Mouse (Mus musculus) megakaryocyte progenitor cell, adult 5-6 weeks (primary cell): ENCODE results near the gene Slc2a1. TPM values are rescaled to one million over a fixed set of nuclear protein-coding genes. Genes with fewer than 3 reads are reported as not detected.

Experiments
- ATAC-seq: replicated peaks from 2 replicates; pipeline ENCODE4 v1.8.0; 2016; ENCODE audit warnings: mild to moderate bottlenecking, moderate TSS enrichment, inconsistent platforms; ENCODE audit not compliant: poor library complexity
- total RNA-seq, 2 experiments: library from RNA; stranded (forward) in 1 of 2; stranded (reverse) in 1 of 2; fragments of 157-497, 149-512 nt in 1 of 2; fragments of 200-1000 nt in 1 of 2; gene quantifications; 2 replicates each; pipeline versions ENCODE4 v1.2.3 to v1.2.4; 2015 to 2017

The Slc2a1 gene
- total RNA-seq (2015), result 7.7 and 11.5 TPM in 2 replicates
- 7.4 and 8.6 TPM in 2 replicates for total RNA-seq (2017)

DNA sequence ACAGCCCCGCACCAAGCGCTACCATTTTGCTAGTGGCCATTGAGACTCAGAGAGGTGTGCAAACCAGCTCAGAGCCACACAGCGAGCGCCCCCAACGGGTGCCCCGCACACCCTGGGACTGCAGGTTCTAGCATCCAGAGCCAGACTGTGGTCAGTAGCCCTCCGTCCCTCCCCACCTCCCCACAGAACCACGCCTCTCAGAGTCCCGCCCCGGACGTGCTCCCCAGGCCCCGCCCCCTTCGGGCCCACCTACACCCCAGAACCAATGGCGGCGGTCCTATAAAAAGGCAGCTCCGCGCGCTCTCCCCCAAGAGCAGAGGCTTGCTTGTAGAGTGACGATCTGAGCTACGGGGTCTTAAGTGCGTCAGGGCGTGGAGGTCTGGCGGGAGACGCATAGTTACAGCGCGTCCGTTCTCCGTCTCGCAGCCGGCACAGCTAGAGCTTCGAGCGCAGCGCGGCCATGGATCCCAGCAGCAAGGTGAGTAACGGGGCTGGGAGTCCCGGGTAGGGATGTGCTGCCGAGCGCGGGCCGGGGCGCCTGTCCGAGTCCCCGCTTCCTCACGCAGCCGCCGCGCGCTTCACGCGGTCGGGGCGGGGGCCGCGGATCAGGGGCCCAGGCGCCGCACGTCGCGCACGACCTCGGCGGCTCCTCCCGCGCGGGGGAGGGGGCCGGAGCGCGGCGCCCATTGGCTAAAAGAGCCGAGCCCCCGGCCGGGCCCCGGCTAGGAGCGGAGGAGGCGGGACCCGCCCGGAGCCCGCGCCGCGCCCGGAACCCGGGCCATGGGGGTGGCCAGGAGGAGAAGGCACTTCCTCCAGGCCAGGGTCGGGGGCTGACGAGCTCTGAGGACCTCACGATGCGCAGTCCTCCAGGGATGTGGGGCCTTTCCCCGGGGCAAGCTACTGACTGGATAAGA is at the start of gene Slc2a1:
TSS of gene Slc2a1 (plus strand) at position 217 of the 914 bp plus-strand sequence.
- ATAC-seq, result peak; percentile 84

DNA sequence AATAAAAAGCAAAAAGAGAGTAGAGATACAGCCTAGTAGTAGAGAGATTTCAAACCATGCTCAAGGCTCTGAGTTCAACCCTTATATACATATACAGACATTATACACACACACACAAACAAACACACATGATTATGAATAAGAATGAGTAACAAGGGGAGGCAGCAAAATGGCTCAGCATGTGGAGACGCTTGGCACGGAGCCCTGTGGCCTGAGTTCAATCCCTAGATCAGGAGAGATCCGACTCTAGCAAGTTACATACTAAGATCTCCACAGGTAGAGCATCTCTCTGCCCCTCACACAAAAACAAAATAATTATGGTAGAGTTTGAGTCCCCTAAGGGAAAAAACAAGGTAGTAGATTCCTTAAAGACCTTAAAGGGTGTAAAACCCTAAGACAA is 41.7 kb upstream of the Slc2a1 start:
- ATAC-seq, result no peak

DNA sequence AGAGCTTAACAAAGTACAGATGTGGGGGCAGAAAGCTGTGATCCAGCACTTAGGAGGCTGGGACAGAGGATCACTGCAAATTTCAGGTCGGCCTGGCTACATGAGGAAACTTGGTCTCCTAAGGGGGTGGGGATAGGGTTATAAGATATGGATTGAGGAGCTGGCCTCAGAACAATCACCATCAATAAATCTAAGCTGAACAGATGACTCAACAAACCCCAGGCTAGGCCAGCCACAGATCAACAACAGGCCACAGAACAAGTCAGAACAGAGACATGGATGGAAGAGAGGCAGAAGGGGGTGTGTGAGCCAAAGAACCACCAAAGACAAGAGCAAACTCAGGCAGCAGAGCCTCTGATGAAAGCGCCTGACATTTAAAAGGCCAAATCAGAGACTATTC is 41.3 kb upstream of the Slc2a1 start:
- ATAC-seq, result no peak

GRCm38 (mm10) chr4:119068918-119069317 is 39.6 kb upstream of the Slc2a1 start:
- peak; percentile 97 for ATAC-seq

- no peak for ATAC-seq
Measured at GRCm38 (mm10) chr4:119070181-119070580, 38.3 kb upstream of the Slc2a1 start.

GRCm38 (mm10) chr4:119070959-119071647 is 37.4 kb upstream of the Slc2a1 start:
- ATAC-seq, result no peak

DNA sequence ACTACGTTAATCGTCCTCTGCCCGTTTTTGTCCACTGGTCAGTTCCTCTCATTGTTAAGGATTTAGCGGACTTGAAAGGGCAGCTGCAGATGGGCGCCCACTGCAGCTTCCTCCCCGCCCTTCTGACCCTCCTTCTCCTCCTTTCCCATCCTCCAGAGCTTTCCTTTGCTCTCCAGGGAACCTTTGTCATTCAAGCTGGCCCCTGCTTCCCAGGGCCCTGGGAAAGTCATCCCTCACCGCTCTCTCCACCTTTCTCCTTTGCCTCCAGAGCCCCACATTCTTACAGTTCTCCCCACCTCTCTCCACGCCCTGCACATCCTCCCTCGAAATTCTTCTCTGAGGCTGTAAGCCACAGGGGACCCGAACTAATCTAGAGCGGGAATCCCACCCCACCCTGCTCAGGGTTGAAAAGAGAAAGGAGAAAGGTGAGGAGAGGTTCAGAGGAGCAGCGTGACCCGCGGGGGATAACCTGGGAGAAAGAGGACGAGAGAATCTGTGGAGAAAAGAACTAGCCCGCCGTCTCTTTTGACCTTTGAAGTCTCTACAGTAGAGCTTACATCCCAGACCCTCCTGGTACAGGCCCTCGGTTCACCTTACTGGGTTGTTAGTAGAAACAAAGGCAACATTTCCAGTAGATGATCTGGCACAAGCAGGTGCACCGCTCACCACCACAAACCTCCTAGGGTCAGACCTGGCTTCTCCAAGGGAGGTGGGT is 36.7 kb upstream of the Slc2a1 start:
- no peak for ATAC-seq

GRCm38 (mm10) chr4:119072363-119072940 is 36.1 kb upstream of the Slc2a1 start:
- ATAC-seq, result no peak

DNA sequence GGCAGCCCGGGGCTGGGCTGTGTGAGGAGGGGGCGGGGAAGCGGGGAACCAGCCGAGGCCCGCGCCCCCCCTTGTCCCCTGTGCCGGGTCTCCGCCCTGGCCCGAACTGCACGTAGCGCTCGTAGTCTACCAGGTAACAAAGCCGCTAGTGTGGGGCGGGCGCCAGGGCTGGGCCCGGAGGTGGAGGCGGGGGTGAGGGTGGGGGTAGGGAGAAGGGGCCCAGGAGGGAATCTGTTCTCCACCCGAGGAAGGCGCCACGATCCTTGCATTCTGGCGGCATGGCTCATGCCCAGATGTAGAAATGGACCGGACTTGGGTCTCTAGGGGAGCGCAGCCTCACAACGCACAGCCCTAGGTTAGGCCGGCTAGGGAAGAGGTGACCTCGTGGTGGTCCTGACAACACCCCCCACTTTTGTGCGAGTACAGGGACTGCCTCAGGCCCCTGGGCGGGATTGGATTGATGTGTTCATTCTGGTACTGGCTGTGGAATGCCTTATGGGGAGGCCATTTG is 35.5 kb upstream of the Slc2a1 start:
- no peak for ATAC-seq

DNA sequence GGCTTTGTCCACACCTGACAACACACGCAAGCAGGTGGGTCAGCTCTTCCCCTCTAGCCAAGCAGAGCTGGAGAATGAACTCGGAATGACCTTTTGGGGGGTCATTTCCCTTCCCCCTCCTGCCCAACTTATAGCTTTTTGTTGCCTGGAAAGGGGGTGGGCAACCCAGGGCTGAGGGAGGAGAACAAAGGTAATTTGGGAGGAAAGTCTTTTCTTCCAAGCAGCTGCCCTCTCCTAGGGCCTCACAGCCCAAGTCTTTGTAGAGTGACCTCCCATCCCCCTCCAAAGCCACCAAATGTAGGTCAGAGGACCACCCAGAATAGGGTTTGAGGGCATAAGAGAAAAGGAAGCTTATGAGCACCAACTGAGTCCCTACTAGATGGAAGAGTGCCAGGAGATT is 34.9 kb upstream of the Slc2a1 start:
- ATAC-seq, result no peak

GRCm38 (mm10) chr4:119074596-119074995 is 33.9 kb upstream of the Slc2a1 start:
- ATAC-seq, result no peak

DNA sequence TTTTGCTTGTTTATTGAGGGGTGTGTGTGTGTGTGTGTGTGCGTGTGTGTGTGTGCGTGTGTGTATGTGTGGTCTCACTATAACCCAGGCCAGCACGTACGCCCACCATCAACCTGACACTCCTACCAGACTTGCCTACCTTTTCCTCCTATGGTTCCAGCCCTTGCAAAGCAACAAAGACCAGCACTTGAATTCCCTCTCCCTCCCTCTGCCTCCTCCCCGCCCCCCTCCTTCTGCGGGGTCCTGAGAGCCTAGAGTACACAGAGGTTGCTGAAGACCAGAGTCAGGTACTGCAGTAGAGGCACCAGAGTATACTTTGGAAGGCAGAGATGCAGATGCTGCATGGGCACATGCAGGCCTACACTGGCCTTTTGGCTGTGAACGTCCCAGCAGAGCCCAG is 33.2 kb upstream of the Slc2a1 start:
- no peak for ATAC-seq

GRCm38 (mm10) chr4:119076336-119076735 is 32.2 kb upstream of the Slc2a1 start:
- ATAC-seq, result 0 out of 2 replicates have a peak, but pooled peaks have one; percentile 11

GRCm38 (mm10) chr4:119077084-119077682 is 31.3 kb upstream of the Slc2a1 start:
- peak; percentile 80 for ATAC-seq

- ATAC-seq, result no peak
Measured at GRCm38 (mm10) chr4:119079928-119080327, 28.6 kb upstream of the Slc2a1 start.

- ATAC-seq, result peak; percentile 93
Measured at GRCm38 (mm10) chr4:119082740-119083231, 25.7 kb upstream of the Slc2a1 start.

DNA sequence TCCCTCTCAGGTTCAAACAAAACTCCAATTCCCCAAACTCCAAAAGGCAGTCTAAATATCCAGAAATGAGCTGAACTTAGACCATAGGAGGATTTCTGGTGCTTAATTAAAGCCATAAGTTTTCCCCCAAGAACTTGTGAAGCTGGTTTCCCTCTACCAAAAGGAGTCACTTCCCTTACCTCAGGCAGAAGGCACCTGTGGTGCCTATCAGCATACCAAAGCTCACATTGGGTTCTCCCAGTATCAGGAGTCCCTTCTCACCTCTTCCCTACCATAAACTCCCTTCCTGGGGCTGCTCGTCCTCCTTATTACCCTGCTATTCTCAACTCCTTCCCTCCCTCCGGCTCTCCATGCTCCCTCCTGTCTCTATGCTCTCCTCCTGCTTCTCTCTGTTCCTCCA is 20.1 kb upstream of the Slc2a1 start:
- no peak for ATAC-seq

- no peak for ATAC-seq
Measured at GRCm38 (mm10) chr4:119093890-119094289, 14.6 kb upstream of the Slc2a1 start.

GRCm38 (mm10) chr4:119094987-119095386 is 13.5 kb upstream of the Slc2a1 start:
- no peak for ATAC-seq

- ATAC-seq, result no peak
Measured at GRCm38 (mm10) chr4:119096401-119096800, 12.1 kb upstream of the Slc2a1 start.
